Mouse (Mus musculus): ENCODE results near the gene Cdx2. TPM values are rescaled to one million over a fixed set of nuclear protein-coding genes. Genes with fewer than 3 reads are reported as not detected.

The Cdx2 gene
- polyA plus RNA-seq, 1 experiment from 2014 or later: not detected

GRCm38 (mm10) chr5:147301781-147302070 is 5.3 kb downstream of the Cdx2 start:
- 2% methylated on average over 10 of the region's 10 CpGs for WGBS
- no peak for ATAC-seq (ENCODE audit: borderline replicate concordance, extremely low read depth, low FRiP score, low TSS enrichment)
- H3K4me3 ChIP-seq: no peak overlapping the region

GRCm38 (mm10) chr5:147300917-147301780 is 5.9 kb downstream of the Cdx2 start:
- no peaks in the 10 kb centered on the region for H3K9me3 ChIP-seq
- no peak overlapping the region for H3K4me2 ChIP-seq
- peaks cover 96% of the 10 kb centered on the region for H3K27me3 ChIP-seq
- no peak overlapping the region for H3K27ac ChIP-seq
- 2% methylated on average over 21 of the region's 21 CpGs for whole genome bisulfite sequencing
- H3K36me3 ChIP-seq: no peaks in the 10 kb centered on the region
- no peak overlapping the region for H3K9ac ChIP-seq
- H3K4me3 ChIP-seq: no peak overlapping the region
- peaks cover 21% of the 10 kb centered on the region for H3K4me1 ChIP-seq
- no peak for ATAC-seq (ENCODE audit: borderline replicate concordance, extremely low read depth, low FRiP score, low TSS enrichment)

More at GRCm38 (mm10) chr5:147301781-147302070, 5.3 kb downstream of the Cdx2 start:
- no peak overlapping the region for H3K27ac ChIP-seq
- H3K9me3 ChIP-seq: no peaks in the 10 kb centered on the region
- H3K9ac ChIP-seq: no peak overlapping the region
- no peaks in the 10 kb centered on the region for H3K36me3 ChIP-seq
- peaks cover 99% of the 10 kb centered on the region for H3K27me3 ChIP-seq
- H3K4me1 ChIP-seq: peaks cover 26% of the 10 kb centered on the region
- H3K4me2 ChIP-seq: no peak overlapping the region

- peak overlapping the region; percentile 27 for H3K4me3 ChIP-seq
- peaks cover 92% of the 10 kb centered on the region for H3K27me3 ChIP-seq
- WGBS: 4% methylated on average over 4 of the region's 4 CpGs
- no peak overlapping the region for H3K9ac ChIP-seq
- H3K4me1 ChIP-seq: peaks cover 20% of the 10 kb centered on the region
- no peaks in the 10 kb centered on the region for H3K36me3 ChIP-seq
- no peak overlapping the region for H3K27ac ChIP-seq
- peak overlapping the region; percentile 59 for H3K4me2 ChIP-seq
- 0 out of 2 replicates have a peak, but pooled peaks have one; percentile 9 for ATAC-seq (ENCODE audit: borderline replicate concordance, extremely low read depth, low FRiP score, low TSS enrichment)
- H3K9me3 ChIP-seq: no peaks in the 10 kb centered on the region
Measured at GRCm38 (mm10) chr5:147300001-147300363, 7.1 kb downstream of the Cdx2 start.

GRCm38 (mm10) chr5:147299255-147300000 is 7.6 kb downstream of the Cdx2 start:
- peaks cover 20% of the 10 kb centered on the region for H3K4me1 ChIP-seq
- H3K27me3 ChIP-seq: peaks cover 92% of the 10 kb centered on the region
- ATAC-seq (ENCODE audit: borderline replicate concordance, extremely low read depth, low FRiP score, low TSS enrichment): peak; percentile 78
- H3K27ac ChIP-seq: no peak overlapping the region
- H3K36me3 ChIP-seq: no peaks in the 10 kb centered on the region
- H3K4me2 ChIP-seq: peak overlapping the region; percentile 59
- H3K4me3 ChIP-seq: peak overlapping the region; percentile 27
- 2% methylated on average over 41 of the region's 41 CpGs for WGBS
- no peak overlapping the region for H3K9ac ChIP-seq
- H3K9me3 ChIP-seq: no peaks in the 10 kb centered on the region

- no peaks in the 10 kb centered on the region for H3K36me3 ChIP-seq
- no peaks in the 10 kb centered on the region for H3K9me3 ChIP-seq
- H3K9ac ChIP-seq: no peak overlapping the region
- H3K4me3 ChIP-seq: no peak overlapping the region
- no peak for ATAC-seq (ENCODE audit: borderline replicate concordance, extremely low read depth, low FRiP score, low TSS enrichment)
- no peak overlapping the region for H3K27ac ChIP-seq
- peaks cover 92% of the 10 kb centered on the region for H3K27me3 ChIP-seq
- H3K4me1 ChIP-seq: peaks cover 20% of the 10 kb centered on the region
- no peak overlapping the region for H3K4me2 ChIP-seq
- 30% methylated on average over 5 of the region's 5 CpGs for WGBS
Measured at GRCm38 (mm10) chr5:147297249-147297648, 9.8 kb downstream of the Cdx2 start.

- 9% methylated on average over 20 of the region's 20 CpGs for WGBS
Measured at GRCm38 (mm10) chr5:147294121-147294520, 12.9 kb downstream of the Cdx2 start.

DNA sequence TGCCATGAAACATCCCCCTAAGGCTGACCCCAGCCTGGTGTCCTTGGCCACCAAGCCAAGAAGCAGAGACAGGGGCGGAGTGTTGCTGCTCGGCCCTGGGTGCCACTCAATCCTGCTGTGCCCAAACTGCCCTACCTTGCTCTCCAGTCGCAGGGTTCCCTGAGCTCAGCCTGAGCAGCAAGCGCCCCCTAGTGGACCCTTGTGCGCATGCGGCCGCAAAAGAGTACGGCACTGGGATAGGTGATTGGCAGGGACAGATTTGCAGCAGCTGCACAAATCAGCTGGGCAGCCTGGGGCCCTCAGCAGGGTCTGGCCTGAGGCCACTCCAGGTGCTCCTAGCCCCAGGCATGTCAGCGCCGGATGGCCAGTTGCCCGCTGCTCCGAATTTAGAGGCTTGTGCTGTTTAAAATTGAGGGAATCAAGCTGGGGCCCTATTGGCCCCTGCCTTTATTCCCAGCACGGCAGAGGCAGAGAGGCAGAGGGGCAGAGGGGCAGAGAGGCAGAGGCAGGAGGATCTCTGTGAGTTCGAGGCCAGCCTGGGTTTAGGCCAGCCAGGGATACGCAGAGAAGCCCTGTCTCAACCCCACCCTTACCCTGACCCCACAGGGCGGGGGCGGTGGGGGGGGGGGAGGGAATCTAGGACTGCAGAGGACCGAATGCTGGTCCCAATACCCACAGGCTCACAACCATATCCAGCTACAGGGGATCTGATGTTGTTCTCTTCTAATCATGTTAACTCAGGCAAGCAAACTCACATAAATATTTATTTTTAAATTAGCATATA is 13.8 kb downstream of the Cdx2 start:
- H3K4me1 ChIP-seq: no peaks in the 10 kb centered on the region; the same call in 1 of the 2 replicates
- H3K27ac ChIP-seq: no peak overlapping the region
- 18% methylated on average over 18 of the region's 18 CpGs for WGBS
- no peak overlapping the region for H3K9ac ChIP-seq
- no peak overlapping the region for H3K4me2 ChIP-seq
- peak; percentile 67 for ATAC-seq (ENCODE audit: borderline replicate concordance, extremely low read depth, low FRiP score, low TSS enrichment)
- H3K27me3 ChIP-seq: peaks cover 64% of the 10 kb centered on the region
- no peaks in the 10 kb centered on the region for H3K9me3 ChIP-seq
- H3K4me3 ChIP-seq: no peak overlapping the region
- H3K36me3 ChIP-seq: no peaks in the 10 kb centered on the region

More at GRCm38 (mm10) chr5:147294121-147294520, 12.9 kb downstream of the Cdx2 start:
- Histone ChIP-seq H3K4me3 (no peak overlapping the region), H3K36me3 (no peaks in the 10 kb centered on the region), H3K4me2 (no peak overlapping the region), H3K27ac (no peak overlapping the region), H3K9ac (no peak overlapping the region), H3K4me1 (no peaks in the 10 kb centered on the region; the same call in 1 of the 2 replicates), H3K27me3 (peaks cover 71% of the 10 kb centered on the region), H3K9me3 (no peaks in the 10 kb centered on the region)
- ATAC-seq (ENCODE audit: borderline replicate concordance, extremely low read depth, low FRiP score, low TSS enrichment): no peak

DNA sequence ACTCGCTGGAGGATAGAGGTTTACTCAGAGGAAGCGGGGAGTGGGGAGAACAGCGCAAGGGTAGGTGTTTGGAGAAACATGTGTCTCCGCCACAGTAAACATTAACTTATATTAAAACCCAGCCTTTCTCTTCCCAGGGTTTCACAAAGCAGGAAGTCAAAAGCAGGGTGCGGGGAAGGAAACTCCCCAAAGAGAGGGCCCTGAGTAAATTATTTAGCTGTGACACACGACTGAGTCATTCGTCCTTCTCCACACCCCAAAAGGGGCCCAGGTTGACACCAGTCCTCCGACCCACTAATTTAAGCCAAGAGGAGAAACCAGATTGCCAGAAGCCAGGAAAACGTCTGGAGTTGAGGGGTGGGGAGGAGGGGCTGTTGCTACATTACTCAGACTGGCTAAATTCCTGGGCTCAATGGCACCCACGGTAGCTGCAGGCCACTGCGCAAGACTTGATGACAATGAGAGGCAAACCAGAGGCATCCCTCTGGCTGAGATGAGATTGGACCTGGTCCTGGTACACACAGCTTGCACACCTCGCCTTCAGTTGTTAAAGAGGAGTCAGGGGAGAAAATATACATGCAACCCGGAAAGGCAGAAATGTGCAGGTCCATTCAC is 14.5 kb downstream of the Cdx2 start:
- Histone ChIP-seq H3K27me3 (peaks cover 57% of the 10 kb centered on the region), H3K4me3 (no peak overlapping the region), H3K9me3 (no peaks in the 10 kb centered on the region), H3K4me2 (no peak overlapping the region), H3K27ac (no peak overlapping the region), H3K36me3 (no peaks in the 10 kb centered on the region), H3K9ac (no peak overlapping the region), H3K4me1 (no peaks in the 10 kb centered on the region; the same call in 1 of the 2 replicates)
- ATAC-seq (ENCODE audit: borderline replicate concordance, extremely low read depth, low FRiP score, low TSS enrichment): no peak
- 30% methylated on average over 13 of the region's 13 CpGs for WGBS

DNA sequence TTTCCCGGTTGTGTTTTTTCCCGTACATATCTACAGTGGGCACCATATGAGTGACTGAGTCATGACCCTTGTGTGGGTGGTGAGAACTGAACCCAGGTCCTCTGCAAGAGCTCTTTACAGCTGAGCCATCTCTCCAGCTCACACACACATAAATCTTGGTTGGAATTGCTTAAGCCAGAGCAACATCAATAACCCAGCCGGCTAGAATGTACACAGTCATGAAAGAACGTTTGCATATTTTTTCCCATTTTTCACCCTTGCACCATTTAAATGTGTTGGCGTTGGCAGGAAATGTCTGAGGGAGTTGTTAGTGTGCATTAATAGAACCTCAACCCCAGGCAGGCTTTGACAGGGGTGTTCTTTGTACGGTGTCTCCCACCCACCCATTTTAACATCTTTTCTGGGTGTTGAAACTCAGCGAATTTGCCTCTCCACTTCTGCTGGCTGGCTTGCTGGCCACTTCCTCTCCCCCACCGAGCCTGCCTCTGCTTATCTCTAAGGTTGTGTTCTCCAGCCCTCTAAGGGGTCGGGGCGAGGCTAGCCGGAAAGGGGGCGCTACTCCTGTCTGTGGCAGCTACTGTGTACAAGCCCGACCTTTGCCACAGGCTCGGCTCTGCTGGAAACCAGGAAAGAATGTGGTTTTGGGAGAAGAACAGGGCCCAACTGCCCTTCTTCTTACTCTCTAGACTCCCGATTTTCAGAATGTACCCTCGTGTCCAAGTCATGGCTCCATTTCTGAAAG is 15.1 kb downstream of the Cdx2 start:
- Histone ChIP-seq H3K9me3 (no peaks in the 10 kb centered on the region), H3K4me2 (no peak overlapping the region), H3K36me3 (no peaks in the 10 kb centered on the region), H3K4me1 (no peaks in the 10 kb centered on the region; the same call in 1 of the 2 replicates), H3K27ac (no peak overlapping the region), H3K9ac (no peak overlapping the region), H3K4me3 (no peak overlapping the region), H3K27me3 (peaks cover 50% of the 10 kb centered on the region)
- WGBS: 16% methylated on average over 16 of the region's 16 CpGs
- no peak for ATAC-seq (ENCODE audit: borderline replicate concordance, extremely low read depth, low FRiP score, low TSS enrichment)

DNA sequence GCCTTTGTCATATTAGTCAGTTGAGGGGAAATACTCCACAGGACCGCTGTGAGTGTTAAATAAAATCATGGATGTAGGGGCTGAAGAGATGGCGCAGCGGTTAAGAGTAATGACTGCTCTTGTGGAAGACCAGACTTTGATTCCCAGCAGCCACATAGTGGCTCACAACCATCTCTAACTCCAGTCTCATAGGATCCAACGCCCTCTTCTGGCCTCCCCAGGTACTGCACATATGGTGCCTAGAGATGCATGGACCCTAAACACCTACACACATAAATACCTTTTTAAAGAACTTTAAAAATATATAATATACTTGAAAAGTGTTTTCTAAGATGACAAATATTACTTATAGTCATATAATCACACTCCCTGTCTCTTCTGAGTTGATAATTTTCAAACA is 22.7 kb downstream of the Cdx2 start:
- no peak overlapping the region for H3K4me3 ChIP-seq
- H3K9me3 ChIP-seq: no peaks in the 10 kb centered on the region
- H3K27me3 ChIP-seq: peaks cover 30% of the 10 kb centered on the region
- H3K4me2 ChIP-seq: no peak overlapping the region
- no peak overlapping the region for H3K9ac ChIP-seq
- WGBS: 68% methylated on average over 4 of the region's 4 CpGs
- no peaks in the 10 kb centered on the region for H3K4me1 ChIP-seq
- no peak overlapping the region for H3K27ac ChIP-seq
- H3K36me3 ChIP-seq: no peaks in the 10 kb centered on the region
- ATAC-seq (ENCODE audit: borderline replicate concordance, extremely low read depth, low FRiP score, low TSS enrichment): no peak

DNA sequence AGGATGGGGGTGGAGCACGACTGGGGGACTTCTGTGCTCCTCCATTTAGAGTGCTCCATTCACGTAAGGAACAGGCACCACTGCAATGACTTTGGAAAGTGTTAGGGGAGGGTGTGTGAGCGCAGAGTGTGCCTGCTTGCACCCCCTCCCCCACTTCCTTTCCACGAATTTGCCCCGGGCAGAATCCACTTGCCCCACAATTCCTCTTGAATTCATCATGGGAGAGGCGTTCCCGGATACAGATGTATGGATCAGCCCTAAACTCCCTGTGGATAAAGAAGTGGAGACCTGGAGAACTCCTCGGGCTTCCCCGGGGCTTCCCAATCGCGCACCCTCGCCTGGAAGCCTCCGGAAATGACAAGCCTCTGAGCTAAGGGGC is 29.5 kb downstream of the Cdx2 start:
- ATAC-seq (ENCODE audit: borderline replicate concordance, extremely low read depth, low FRiP score, low TSS enrichment): no peak
- no peaks in the 10 kb centered on the region for H3K4me1 ChIP-seq
- H3K36me3 ChIP-seq: no peaks in the 10 kb centered on the region
- H3K9me3 ChIP-seq: no peaks in the 10 kb centered on the region; the same call in 1 of the 2 replicates
- 0% methylated on average over 13 of the region's 13 CpGs for WGBS
- H3K4me3 ChIP-seq: no peak overlapping the region
- H3K27me3 ChIP-seq: peaks cover 92% of the 10 kb centered on the region
- no peak overlapping the region for H3K9ac ChIP-seq
- H3K4me2 ChIP-seq: no peak overlapping the region
- no peak overlapping the region for H3K27ac ChIP-seq
